Mouse (Mus musculus) neural tube, embryonic 11.5 days (tissue): ENCODE results near the gene Jazf1. TPM values are rescaled to one million over a fixed set of nuclear protein-coding genes. Genes with fewer than 3 reads are reported as not detected.
A peak's percentile ranks its signal among the peaks of the same experiment; 100 is the strongest.

ENCODE experiments used
- ATAC-seq: fragments of 200-750 bp; cut with Nextera tagmentation; 2 replicates; pipeline ENCODE4 v1.8.0; 2017; ENCODE audit warnings: moderate number of reproducible peaks, mild to moderate bottlenecking, moderate TSS enrichment, moderate library complexity; ENCODE audit not compliant: insufficient read depth, low FRiP score, low TSS enrichment
- DNase-seq: peaks from one replicate; pipeline ENCODE4 v3.0.0-alpha.2; 2015; ENCODE audit warnings: low spot score
- H3K27ac ChIP-seq: fragments of 300-500 bp; sonication (generic); 2 replicates; pipeline ENCODE4 v1.5.1; 2014; ENCODE audit warnings: low read depth, mild to moderate bottlenecking, low read length
- H3K27me3 ChIP-seq: fragments of 300-500 bp; sonication (generic); 2 replicates; pipeline ENCODE4 v1.6.1; 2014; ENCODE audit warnings: mild to moderate bottlenecking, low read length, mixed read lengths; ENCODE audit not compliant: control insufficient read depth, insufficient read depth
- H3K36me3 ChIP-seq: fragments of 300-500 bp; sonication (generic); 2 replicates; pipeline ENCODE4 v1.6.1; 2014; ENCODE audit warnings: mild to moderate bottlenecking, low read length, moderate library complexity, mixed read lengths; ENCODE audit not compliant: control insufficient read depth, insufficient read depth
- H3K4me1 ChIP-seq: fragments of 300-500 bp; sonication (generic); 2 replicates; pipeline ENCODE4 v1.6.1; 2014; ENCODE audit warnings: low read length, mixed read lengths; ENCODE audit not compliant: control insufficient read depth, insufficient read depth
- H3K4me2 ChIP-seq: fragments of 300-500 bp; sonication (generic); 2 replicates; pipeline ENCODE4 v1.6.1; 2014; ENCODE audit warnings: low read depth, mild to moderate bottlenecking, moderate library complexity
- H3K4me3 ChIP-seq: fragments of 300-500 bp; sonication (generic); 2 replicates; pipeline ENCODE4 v1.5.1; 2014; ENCODE audit warnings: low read depth, low read length
- H3K9ac ChIP-seq: fragments of 300-500 bp; sonication (generic); 2 replicates; pipeline ENCODE4 v1.6.1; 2014; ENCODE audit warnings: mild to moderate bottlenecking, low read length
- H3K9me3 ChIP-seq: fragments of 300-500 bp; sonication (generic); 2 replicates; pipeline ENCODE4 v1.6.1; 2016; ENCODE audit warnings: low read length; ENCODE audit not compliant: control insufficient read depth
- WGBS: fragments of 180-500 bp; shearing (Covaris S2); extraction: QIAGEN DNeasy Blood & Tissue Kit; methylation state at CpG from one replicate; pipeline ENCODE4 v1.1.7; 2014; 5-methylcytosine and 5-hydroxymethylcytosine counted together
- polyA plus RNA-seq: library from polyadenylated mRNA; unstranded; fragments of >200 nt; fragmentation: Nextera tagmentation; extraction: Ambion mirVana; gene quantifications from 2 replicates; pipeline ENCODE4 v1.2.1, GENCODE M21; 2014

Jazf1 gene
- polyA plus RNA-seq, 1 experiment from 2014 or later = 11.0 TPM

- H3K4me3 ChIP-seq = no peak overlapping the region
- ATAC-seq (no peak), DNase-seq (no peak)
- H3K9me3 ChIP-seq = no peaks in the 10 kb centered on the region
- WGBS = 86% methylated on average over 4 of the region's 4 CpGs
- H3K27me3 ChIP-seq = no peaks in the 10 kb centered on the region
- H3K36me3 ChIP-seq = no peaks in the 10 kb centered on the region
- no peak overlapping the region for H3K27ac ChIP-seq
- H3K4me1 ChIP-seq = 0 out of 2 replicates have a peak, but pooled peaks cover 5% of the 10 kb centered on the region
- no peak overlapping the region for H3K4me2 ChIP-seq
- no peak overlapping the region for H3K9ac ChIP-seq
These were observed 250.4 kb downstream of the Jazf1 start for GRCm38 (mm10) chr6:52818041-52818440.

- H3K4me3 ChIP-seq = no peak overlapping the region
- no peak overlapping the region for H3K27ac ChIP-seq
- 0 out of 2 replicates have a peak, but pooled peaks cover 5% of the 10 kb centered on the region for H3K4me1 ChIP-seq
- H3K9me3 ChIP-seq = no peaks in the 10 kb centered on the region
- no peak overlapping the region for H3K9ac ChIP-seq
- H3K27me3 ChIP-seq = no peaks in the 10 kb centered on the region
- H3K4me2 ChIP-seq = no peak overlapping the region
- no peaks in the 10 kb centered on the region for H3K36me3 ChIP-seq
- DNase-seq = no peak
- no peak for ATAC-seq
- 70% methylated on average over 10 of the region's 10 CpGs for WGBS
These were observed 251.1 kb downstream of the Jazf1 start for GRCm38 (mm10) chr6:52817203-52817874.

GRCm38 (mm10) chr6:52805237-52805856 is 263.1 kb downstream of the Jazf1 start:
- ATAC-seq (no peak), DNase-seq (no peak)
- no peak overlapping the region for H3K4me3 ChIP-seq
- WGBS = 94% methylated on average over 3 of the region's 3 CpGs
- H3K4me2 ChIP-seq = no peak overlapping the region
- H3K27me3 ChIP-seq = no peaks in the 10 kb centered on the region
- no peak overlapping the region for H3K9ac ChIP-seq
- no peaks in the 10 kb centered on the region for H3K36me3 ChIP-seq
- H3K9me3 ChIP-seq = no peaks in the 10 kb centered on the region
- no peak overlapping the region for H3K27ac ChIP-seq
- H3K4me1 ChIP-seq = no peaks in the 10 kb centered on the region

GRCm38 (mm10) chr6:52802181-52802580 is 266.2 kb downstream of the Jazf1 start:
- no peak overlapping the region for H3K4me3 ChIP-seq
- no peaks in the 10 kb centered on the region for H3K36me3 ChIP-seq
- ATAC-seq (no peak), DNase-seq (no peak)
- H3K9ac ChIP-seq = no peak overlapping the region
- no peak overlapping the region for H3K27ac ChIP-seq
- H3K27me3 ChIP-seq = no peaks in the 10 kb centered on the region
- 52% methylated on average over 9 of the region's 9 CpGs for WGBS
- H3K4me1 ChIP-seq = no peaks in the 10 kb centered on the region
- no peaks in the 10 kb centered on the region for H3K9me3 ChIP-seq
- H3K4me2 ChIP-seq = no peak overlapping the region

- DNase-seq = peak; percentile 17
- peaks cover 13% of the 10 kb centered on the region; the same call in 1 of the 2 replicates for H3K4me1 ChIP-seq
- 33% methylated on average over 6 of the region's 6 CpGs for whole genome bisulfite sequencing
These were observed 271.1 kb downstream of the Jazf1 start for GRCm38 (mm10) chr6:52797252-52797800.

GRCm38 (mm10) chr6:52796691-52797090 is 271.7 kb downstream of the Jazf1 start:
- Histone ChIP-seq H3K27me3 (no peaks in the 10 kb centered on the region), H3K4me2 (no peak overlapping the region), H3K9me3 (no peaks in the 10 kb centered on the region), H3K4me1 (peaks cover 13% of the 10 kb centered on the region; the same call in 1 of the 2 replicates), H3K27ac (no peak overlapping the region), H3K4me3 (no peak overlapping the region), H3K9ac (no peak overlapping the region), H3K36me3 (no peaks in the 10 kb centered on the region)
- DNase-seq (no peak), ATAC-seq (no peak)
- WGBS = 95% methylated on average over 1 of the region's 1 CpGs

More at GRCm38 (mm10) chr6:52797252-52797800, 271.1 kb downstream of the Jazf1 start:
- Histone ChIP-seq H3K27me3 (no peaks in the 10 kb centered on the region), H3K4me3 (no peak overlapping the region), H3K36me3 (no peaks in the 10 kb centered on the region), H3K9ac (no peak overlapping the region), H3K4me2 (no peak overlapping the region), H3K27ac (no peak overlapping the region), H3K9me3 (no peaks in the 10 kb centered on the region)
- ATAC-seq = no peak

GRCm38 (mm10) chr6:52796035-52796598 is 272.3 kb downstream of the Jazf1 start:
- Histone ChIP-seq H3K36me3 (no peaks in the 10 kb centered on the region), H3K27ac (no peak overlapping the region), H3K27me3 (no peaks in the 10 kb centered on the region), H3K4me1 (peaks cover 13% of the 10 kb centered on the region; the same call in 1 of the 2 replicates), H3K9ac (no peak overlapping the region), H3K4me3 (no peak overlapping the region), H3K9me3 (no peaks in the 10 kb centered on the region), H3K4me2 (no peak overlapping the region)
- 58% methylated on average over 9 of the region's 9 CpGs for WGBS
- DNase-seq (no peak), ATAC-seq (no peak)

GRCm38 (mm10) chr6:52795029-52795841 is 273.2 kb downstream of the Jazf1 start:
- H3K36me3 ChIP-seq = no peaks in the 10 kb centered on the region
- H3K4me2 ChIP-seq = no peak overlapping the region
- no peak overlapping the region for H3K27ac ChIP-seq
- H3K4me1 ChIP-seq = peaks cover 13% of the 10 kb centered on the region; the same call in 1 of the 2 replicates
- H3K4me3 ChIP-seq = no peak overlapping the region
- DNase-seq (no peak), ATAC-seq (no peak)
- H3K9me3 ChIP-seq = no peaks in the 10 kb centered on the region
- H3K9ac ChIP-seq = no peak overlapping the region
- WGBS = 66% methylated on average over 16 of the region's 16 CpGs
- no peaks in the 10 kb centered on the region for H3K27me3 ChIP-seq
